Mouse (Mus musculus) olfactory bulb, adult 2 months (tissue): ENCODE measurements around the gene Ndufv1.

ENCODE experiments used
- CTCF ChIP-seq: fragments of 200-500 bp; IDR thresholded peaks from 2 replicates; pipeline ENCODE4 v1.5.1; 2012; ENCODE audit warnings: low read depth, mild to moderate bottlenecking, low read length, moderate library complexity; ENCODE audit not compliant: insufficient read depth
- POLR2A ChIP-seq: fragments of 200-500 bp; IDR thresholded peaks from 2 replicates; pipeline ENCODE4 v1.6.1; 2012; ENCODE audit warnings: mild to moderate bottlenecking, low read depth, low read length, moderate library complexity; ENCODE audit not compliant: insufficient read depth

- TF ChIP-seq CTCF: no peak
- TF ChIP-seq POLR2A: no peak
These were observed 16.5 kb downstream of the Ndufv1 start for GRCm38 (mm10) chr19:3996106-3996505.
